Mouse (Mus musculus) heart, embryonic 12.5 days (tissue): ENCODE data around the gene Mitd1. TPM values are rescaled to one million over a fixed set of nuclear protein-coding genes. Genes with fewer than 3 reads are reported as not detected.

ENCODE experiments used
- ATAC-seq: fragments of 200-750 bp; cut with Nextera tagmentation; 2 replicates; pipeline ENCODE4 v1.8.0; 2017; ENCODE audit warnings: moderate TSS enrichment, moderate library complexity; ENCODE audit not compliant: insufficient number of reproducible peaks, low FRiP score
- H3K27ac ChIP-seq: fragments of 300-500 bp; sonication (generic); 2 replicates; pipeline ENCODE4 v1.5.1; 2016; ENCODE audit warnings: mild to moderate bottlenecking, moderate library complexity; ENCODE audit not compliant: poor library complexity, severe bottlenecking
- H3K27me3 ChIP-seq: fragments of 300-500 bp; sonication (generic); replicated peaks from 2 replicates; pipeline ENCODE4 v1.6.1; 2016; ENCODE audit warnings: mild to moderate bottlenecking, moderate library complexity
- H3K36me3 ChIP-seq: fragments of 300-500 bp; sonication (generic); 2 replicates; pipeline ENCODE4 v1.6.1; 2016; ENCODE audit warnings: mild to moderate bottlenecking, moderate library complexity
- H3K4me1 ChIP-seq: fragments of 300-500 bp; sonication (generic); replicated peaks from 2 replicates; pipeline ENCODE4 v1.6.1; 2016; ENCODE audit warnings: mild to moderate bottlenecking
- H3K4me2 ChIP-seq: fragments of 300-500 bp; sonication (generic); 2 replicates; pipeline ENCODE4 v1.6.1; 2016; ENCODE audit warnings: mild to moderate bottlenecking, moderate library complexity
- H3K4me3 ChIP-seq: fragments of 300-500 bp; sonication (generic); 2 replicates; pipeline ENCODE4 v1.5.1; 2016; ENCODE audit warnings: mild to moderate bottlenecking
- H3K9ac ChIP-seq: fragments of 300-500 bp; sonication (generic); 2 replicates; pipeline ENCODE4 v1.6.1; 2016; ENCODE audit warnings: mild to moderate bottlenecking, moderate library complexity
- H3K9me3 ChIP-seq: fragments of 300-500 bp; sonication (generic); replicated peaks from 2 replicates; pipeline ENCODE4 v1.6.1; 2016; ENCODE audit warnings: mild to moderate bottlenecking, moderate library complexity
- WGBS: fragments of 180-500 bp; shearing (Covaris S2); methylation state at CpG from one replicate; pipeline ENCODE4 v1.1.7; 2016; 5-methylcytosine and 5-hydroxymethylcytosine counted together
- polyA plus RNA-seq: library from polyadenylated mRNA; unstranded; fragments of >200 nt; fragmentation: Nextera tagmentation; extraction: Ambion mirVana; gene quantifications from 2 replicates; pipeline ENCODE4 v1.2.1, GENCODE M21; 2016

Mitd1 gene
- polyA plus RNA-seq, 1 experiment from 2014 or later = 12.5 TPM

- Histone ChIP-seq H3K9me3 (no peaks in the 10 kb centered on the region), H3K27ac (no peak overlapping the region), H3K4me3 (no peak overlapping the region), H3K4me2 (no peak overlapping the region), H3K27me3 (peaks cover 8% of the 10 kb centered on the region; the same call in 1 of the 2 replicates), H3K36me3 (no peaks in the 10 kb centered on the region), H3K9ac (no peak overlapping the region), H3K4me1 (peaks cover 8% of the 10 kb centered on the region)
- 56% methylated on average over 10 of the region's 10 CpGs for WGBS
- no peak for ATAC-seq
Measured at GRCm38 (mm10) chr1:37867684-37868322, 22.4 kb downstream of the Mitd1 start.

GRCm38 (mm10) chr1:37867056-37867455, 23.2 kb downstream of the Mitd1 start:
- WGBS = 66% methylated on average over 1 of the region's 1 CpGs
- Histone ChIP-seq H3K9me3 (no peaks in the 10 kb centered on the region), H3K27ac (no peak overlapping the region), H3K27me3 (peaks cover 8% of the 10 kb centered on the region; the same call in 1 of the 2 replicates), H3K4me1 (peaks cover 8% of the 10 kb centered on the region), H3K4me2 (no peak overlapping the region), H3K36me3 (no peaks in the 10 kb centered on the region), H3K4me3 (no peak overlapping the region), H3K9ac (no peak overlapping the region)
- no peak for ATAC-seq

DNA sequence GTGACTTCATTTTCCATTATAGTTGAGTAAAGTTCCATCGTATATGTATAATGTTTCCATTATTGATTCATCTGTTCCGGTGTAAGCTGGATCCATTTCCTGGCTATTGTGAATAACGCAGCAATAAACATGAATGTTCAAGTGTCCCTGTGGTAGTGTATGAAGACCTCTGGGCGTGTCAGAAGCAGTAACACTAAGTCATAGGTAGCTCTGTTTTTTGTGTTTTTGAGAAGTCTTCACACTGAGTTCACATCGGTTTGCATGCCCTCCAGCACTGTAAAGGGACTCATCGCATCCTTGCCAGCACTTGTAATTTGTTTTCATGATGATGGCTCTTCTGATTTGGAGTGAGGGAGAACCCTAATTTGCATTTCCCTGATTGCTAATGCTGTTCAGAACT, 23.9 kb downstream of the Mitd1 start, which contains the start of gene Tsga10:
Gene Tsga10 (minus strand): TSS at position 144 of the 400 bp plus-strand sequence.
- no peak for ATAC-seq
- Histone ChIP-seq H3K4me3 (peak within 1 kb of the TSS; percentile 66), H3K4me1 (peaks cover 5% of the 10 kb centered on the region), H3K4me2 (peak within 1 kb of the TSS; percentile 67), H3K36me3 (no peaks in the 10 kb centered on the region), H3K27ac (peak within 1 kb of the TSS; percentile 82), H3K27me3 (peaks cover 8% of the 10 kb centered on the region; the same call in 1 of the 2 replicates), H3K9me3 (no peaks in the 10 kb centered on the region), H3K9ac (peak within 1 kb of the TSS; percentile 71)
- WGBS = 86% methylated on average over 6 of the region's 6 CpGs

DNA sequence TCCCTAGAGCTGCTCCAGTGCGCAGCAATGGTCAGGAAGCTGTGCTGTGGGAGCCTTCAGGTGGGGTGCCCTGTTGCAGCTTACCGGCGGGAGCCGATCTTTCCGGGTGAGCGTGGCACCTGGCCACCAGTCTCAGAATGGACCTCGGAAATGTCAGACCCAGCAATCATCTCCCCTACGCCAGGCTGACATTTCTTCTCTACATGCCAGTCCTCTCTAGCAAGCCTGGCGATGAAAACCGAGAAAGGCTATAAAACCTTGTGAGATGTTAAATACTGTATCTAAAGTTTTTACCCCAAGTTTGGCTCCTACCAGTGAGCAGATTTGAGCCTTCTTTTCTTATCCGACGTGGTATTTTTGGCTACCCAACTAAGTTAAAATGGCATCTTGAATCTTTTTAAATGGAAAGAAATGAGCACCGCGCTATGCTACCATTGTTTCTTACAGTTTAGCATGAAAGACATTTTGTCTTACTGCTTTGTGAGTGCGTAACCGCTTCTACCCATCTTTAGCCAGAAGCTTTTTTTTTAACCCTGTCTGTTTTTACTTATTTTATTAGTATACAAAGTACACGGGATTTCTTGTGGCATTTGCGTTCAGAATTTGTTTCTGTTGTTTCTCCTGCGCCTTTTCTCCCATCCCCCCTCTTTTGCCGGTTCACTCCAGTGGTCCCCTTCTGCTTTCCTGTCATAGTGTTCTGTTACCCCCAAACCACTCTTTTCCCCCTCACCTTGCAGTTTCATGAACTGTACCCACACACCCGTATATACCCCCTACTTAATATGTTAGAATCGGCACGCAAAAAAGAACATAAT, 24.6 kb downstream of the Mitd1 start:
- H3K4me2 ChIP-seq = peak overlapping the region; percentile 67
- WGBS = 11% methylated on average over 23 of the region's 23 CpGs
- no peaks in the 10 kb centered on the region for H3K36me3 ChIP-seq
- peak overlapping the region; percentile 82 for H3K27ac ChIP-seq
- peak overlapping the region; percentile 71 for H3K9ac ChIP-seq
- peaks cover 5% of the 10 kb centered on the region for H3K4me1 ChIP-seq
- no peak for ATAC-seq
- H3K4me3 ChIP-seq = peak overlapping the region; percentile 66
- no peaks in the 10 kb centered on the region for H3K9me3 ChIP-seq
- H3K27me3 ChIP-seq = peaks cover 8% of the 10 kb centered on the region; the same call in 1 of the 2 replicates

DNA sequence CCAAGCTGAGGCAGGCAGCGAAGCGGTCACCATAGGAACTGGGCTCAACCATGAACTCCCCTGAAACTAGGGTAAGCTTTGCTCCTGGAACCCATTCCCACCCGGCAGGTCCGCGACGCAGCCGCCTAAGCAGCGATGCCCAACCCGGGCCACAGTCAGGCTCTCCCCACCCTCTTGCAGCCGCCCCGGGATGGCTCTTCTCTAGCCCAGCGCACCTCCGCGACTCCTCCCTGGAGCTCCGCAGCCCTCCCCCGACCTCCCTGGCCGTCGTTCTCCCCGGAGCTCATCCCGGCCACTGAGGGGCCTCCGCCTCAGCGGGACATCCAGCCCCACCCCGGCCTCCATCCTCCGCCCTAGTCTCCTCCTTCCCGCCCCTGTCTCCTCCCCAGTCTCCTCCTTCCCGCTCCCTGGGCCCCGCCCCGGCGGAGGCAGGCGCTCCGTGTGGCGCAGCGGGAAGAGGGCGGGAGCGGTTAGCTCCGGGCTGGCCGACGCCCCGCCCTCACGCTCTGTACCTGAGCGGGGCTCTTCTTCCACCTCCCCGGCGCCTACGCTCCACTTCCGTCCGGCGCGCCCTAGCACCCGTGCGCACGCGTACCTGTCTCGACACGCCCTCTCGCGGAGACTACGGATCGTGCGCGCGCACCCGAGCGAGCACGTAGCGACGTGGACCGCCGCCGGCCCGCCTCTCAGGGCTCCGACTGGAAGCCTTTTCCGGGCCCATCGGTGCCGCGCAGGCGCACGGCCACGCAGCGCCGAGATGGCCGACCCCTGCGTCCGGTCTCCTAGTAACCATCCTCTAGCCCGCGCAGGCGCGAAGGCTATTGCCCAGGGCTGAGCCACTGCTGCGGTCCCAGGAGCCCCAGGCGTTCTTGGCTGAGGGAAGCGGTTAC, 25.5 kb downstream of the Mitd1 start:
- Histone ChIP-seq H3K9me3 (no peaks in the 10 kb centered on the region), H3K4me3 (peak overlapping the region; percentile 66), H3K27ac (peak overlapping the region; percentile 82), H3K27me3 (peaks cover 8% of the 10 kb centered on the region; the same call in 1 of the 2 replicates), H3K36me3 (no peaks in the 10 kb centered on the region), H3K9ac (peak overlapping the region; percentile 74), H3K4me2 (peak overlapping the region; percentile 67), H3K4me1 (peaks cover 5% of the 10 kb centered on the region)
- peak; percentile 98 for ATAC-seq
- WGBS = under 1% methylated on average over 89 of the region's 90 CpGs

GRCm38 (mm10) chr1:37850696-37851095, 39.5 kb downstream of the Mitd1 start:
- 34% methylated on average over 2 of the region's 2 CpGs for WGBS
- no peak for ATAC-seq
- H3K9me3 ChIP-seq = no peaks in the 10 kb centered on the region
- H3K4me1 ChIP-seq = peaks cover 6% of the 10 kb centered on the region
- peaks cover 6% of the 10 kb centered on the region; the same call in 1 of the 2 replicates for H3K36me3 ChIP-seq
- no peak overlapping the region for H3K4me2 ChIP-seq
- H3K9ac ChIP-seq = no peak overlapping the region
- no peaks in the 10 kb centered on the region for H3K27me3 ChIP-seq
- no peak overlapping the region for H3K4me3 ChIP-seq
- H3K27ac ChIP-seq = no peak overlapping the region

DNA sequence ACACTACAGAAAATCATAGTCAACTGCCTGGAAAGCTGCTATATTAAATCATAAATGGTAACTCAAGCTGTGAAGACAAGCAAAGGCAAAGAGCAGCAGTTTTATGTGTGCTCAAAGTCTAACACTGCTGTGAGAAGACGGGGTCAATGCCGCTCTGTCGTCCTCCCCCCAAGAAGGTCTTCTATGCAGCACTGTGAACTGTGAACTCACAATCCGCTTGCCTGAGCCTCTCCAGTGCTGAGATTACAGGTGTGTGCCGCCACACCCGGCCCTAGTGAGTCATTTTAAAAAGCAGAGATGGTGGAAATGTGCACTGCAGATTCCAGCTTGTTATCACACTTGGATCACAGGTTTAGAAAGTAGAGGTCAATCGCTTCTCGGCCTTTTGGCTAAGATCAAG, 43.3 kb downstream of the Mitd1 start:
- Histone ChIP-seq H3K4me1 (peaks cover 6% of the 10 kb centered on the region), H3K4me2 (no peak overlapping the region), H3K27me3 (no peaks in the 10 kb centered on the region), H3K27ac (no peak overlapping the region), H3K9ac (no peak overlapping the region), H3K9me3 (no peaks in the 10 kb centered on the region), H3K36me3 (no peaks in the 10 kb centered on the region), H3K4me3 (no peak overlapping the region)
- 73% methylated on average over 8 of the region's 8 CpGs for WGBS
- no peak for ATAC-seq

DNA sequence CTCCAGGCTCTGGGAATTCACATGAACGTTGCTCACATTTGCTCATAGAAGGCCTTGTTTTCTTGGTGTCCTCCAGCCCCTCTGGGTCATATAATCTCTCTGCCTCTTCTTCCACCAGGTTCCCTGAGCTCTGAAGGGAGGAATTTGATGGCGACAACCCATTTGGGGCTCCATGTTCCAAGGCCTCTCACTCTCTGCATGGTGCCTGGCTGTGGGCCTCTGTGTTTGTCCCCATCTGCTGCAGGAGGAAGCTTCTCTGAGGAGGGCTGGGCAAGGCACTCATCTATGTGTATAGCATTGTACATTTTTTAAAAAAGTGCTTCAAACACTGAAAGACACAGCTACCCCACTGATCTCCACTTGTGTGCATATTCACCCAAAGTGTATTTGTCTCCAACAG, 58.5 kb downstream of the Mitd1 start:
- no peak for ATAC-seq
- Histone ChIP-seq H3K36me3 (peaks cover 8% of the 10 kb centered on the region), H3K27ac (no peak overlapping the region), H3K4me3 (no peak overlapping the region), H3K4me1 (no peaks in the 10 kb centered on the region), H3K9me3 (no peaks in the 10 kb centered on the region), H3K9ac (no peak overlapping the region), H3K4me2 (no peak overlapping the region), H3K27me3 (no peaks in the 10 kb centered on the region)
- 49% methylated on average over 2 of the region's 2 CpGs for WGBS

Other genes with a start within 250 kb of the Mitd1 start
- gene 2010300C02Rik, start 170.3 kb downstream of the Mitd1 start, polyA plus RNA-seq = 6.4 and 6.5 TPM in 2 replicates
- gene Tsga10, start 24.0 kb downstream of the Mitd1 start, polyA plus RNA-seq = 5.5 TPM in 2 replicates
- gene Lipt1, start 18.7 kb downstream of the Mitd1 start, polyA plus RNA-seq = 8.6 and 9.2 TPM in 2 replicates
- gene Mrpl30, start 66 bp upstream of the Mitd1 start, polyA plus RNA-seq = 237 and 240 TPM in 2 replicates
- gene Lyg2, start 26.1 kb upstream of the Mitd1 start, polyA plus RNA-seq = not detected in 2 replicates
- gene Lyg1, start 67.3 kb upstream of the Mitd1 start, polyA plus RNA-seq = not detected in 2 replicates
- 110 and 115 TPM in 2 replicates for gene Txndc9, start 107.5 kb upstream of the Mitd1 start, polyA plus RNA-seq
- 22.8 and 24.4 TPM in 2 replicates for gene Eif5b, start 107.6 kb upstream of the Mitd1 start, polyA plus RNA-seq
- gene Rev1, start 239.4 kb upstream of the Mitd1 start, polyA plus RNA-seq = 30.6 and 31.1 TPM in 2 replicates